Mouse (Mus musculus): ENCODE data around the gene Mthfsl. TPM values are rescaled to one million over a fixed set of nuclear protein-coding genes. Genes with fewer than 3 reads are reported as not detected.
"Not testable (repeated sequence)": the region's sequence is repeated elsewhere in the genome, so short reads cannot be mapped to it uniquely, and the experiment has no call there.

The Mthfsl gene
- polyA plus RNA-seq, 1 experiment, result 49.3 TPM

GRCm38 (mm10) chr9:88718593-88718992 is 1.5 kb downstream of the Mthfsl start:
- WGBS, result 75% methylated on average over 5 of the region's 5 CpGs
- H3K36me3 ChIP-seq (ENCODE audit: control insufficient read depth, insufficient read depth, low read length); DNase-seq; H3K4me3 ChIP-seq (ENCODE audit: insufficient read depth, low read depth, low read length); H3K4me1 ChIP-seq (ENCODE audit: control insufficient read depth, insufficient read depth, low read length); H3K27ac ChIP-seq (ENCODE audit: insufficient read depth, low read depth, low read length); H3K27me3 ChIP-seq (replicated peaks; ENCODE audit: control insufficient read depth, insufficient read depth, low read length): not testable (repeated sequence)

DNA sequence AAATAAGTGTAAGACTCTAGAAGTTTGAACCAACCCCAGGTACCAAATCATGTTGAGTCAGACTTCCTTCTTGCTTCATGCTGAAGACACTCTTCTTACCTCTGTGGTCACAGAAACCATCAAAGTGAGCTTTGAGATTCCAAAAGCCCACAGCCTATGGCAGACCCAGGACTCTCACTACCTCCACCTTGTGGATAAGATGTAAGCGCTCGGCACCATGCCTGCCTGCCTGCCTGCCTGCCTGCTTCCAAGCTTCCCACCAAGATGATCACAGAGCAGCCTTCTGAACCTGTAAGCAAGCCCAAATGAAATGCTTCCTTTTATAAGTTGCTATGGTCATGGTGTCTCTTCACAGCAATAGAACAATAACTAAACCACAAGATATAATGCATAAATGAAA is 2.0 kb downstream of the Mthfsl start:
- H3K36me3 ChIP-seq (ENCODE audit: control insufficient read depth, insufficient read depth, low read length); H3K4me3 ChIP-seq (ENCODE audit: insufficient read depth, low read depth, low read length); H3K27me3 ChIP-seq (replicated peaks; ENCODE audit: control insufficient read depth, insufficient read depth, low read length); H3K27ac ChIP-seq (ENCODE audit: insufficient read depth, low read depth, low read length); H3K4me1 ChIP-seq (ENCODE audit: control insufficient read depth, insufficient read depth, low read length): not testable (repeated sequence)
- DNase-seq, result peak; percentile 57
- TF ChIP-seq CTCF (conservative IDR thresholded peaks at IDR 0.05; ENCODE audit: insufficient read depth, insufficient read length, low read depth, low read length), result 0 out of 2 replicates have a peak, but pooled peaks have one; percentile 1
- WGBS, result 34% methylated on average over 2 of the region's 2 CpGs

GRCm38 (mm10) chr9:88714515-88714914 is 5.6 kb downstream of the Mthfsl start:
- not testable (repeated sequence) for H3K27ac ChIP-seq (ENCODE audit: insufficient read depth, low read depth, low read length); H3K36me3 ChIP-seq (ENCODE audit: control insufficient read depth, insufficient read depth, low read length); H3K4me3 ChIP-seq (ENCODE audit: insufficient read depth, low read depth, low read length); H3K4me1 ChIP-seq (ENCODE audit: control insufficient read depth, insufficient read depth, low read length); H3K27me3 ChIP-seq (replicated peaks; ENCODE audit: control insufficient read depth, insufficient read depth, low read length)
- peak; percentile 76 for DNase-seq
- 44% methylated on average over 5 of the region's 5 CpGs for WGBS

DNA sequence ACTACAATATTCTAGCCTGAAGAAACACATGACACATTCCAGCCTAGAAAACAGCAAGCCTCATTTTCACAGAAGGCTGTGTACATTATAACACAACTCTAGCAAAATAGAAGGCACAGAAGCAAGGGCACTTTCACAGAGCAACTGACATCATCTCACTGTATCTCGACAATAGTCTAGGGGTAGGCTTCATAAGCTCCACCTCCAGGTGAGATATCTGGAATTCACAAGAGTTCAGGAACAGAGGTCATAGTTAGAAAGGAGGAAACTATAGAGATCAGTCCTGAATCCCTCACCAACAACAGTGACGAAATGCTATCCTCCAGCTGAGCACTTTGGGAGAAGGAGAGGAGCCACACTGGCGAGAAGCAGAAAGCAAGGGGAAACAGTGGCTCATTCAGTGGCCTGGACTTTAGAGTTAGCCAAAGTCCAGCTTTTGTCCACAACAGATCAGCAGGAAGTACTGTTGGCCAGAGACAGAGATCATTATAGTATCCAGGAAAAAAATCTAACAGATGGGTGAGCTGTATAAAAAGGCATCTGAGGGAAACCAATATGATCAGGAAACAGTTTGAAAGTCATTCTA is 7.8 kb downstream of the Mthfsl start:
- not testable (repeated sequence) for H3K4me1 ChIP-seq (ENCODE audit: control insufficient read depth, insufficient read depth, low read length); H3K36me3 ChIP-seq (ENCODE audit: control insufficient read depth, insufficient read depth, low read length); H3K27me3 ChIP-seq (replicated peaks; ENCODE audit: control insufficient read depth, insufficient read depth, low read length); H3K4me3 ChIP-seq (ENCODE audit: insufficient read depth, low read depth, low read length)
- peak; percentile 84 for DNase-seq
- H3K27ac ChIP-seq (ENCODE audit: insufficient read depth, low read depth, low read length), result peak overlapping the region; percentile 76
- WGBS, result 57% methylated on average over 3 of the region's 3 CpGs

- H3K4me3 ChIP-seq (ENCODE audit: insufficient read depth, low read depth, low read length); H3K27ac ChIP-seq (ENCODE audit: insufficient read depth, low read depth, low read length); DNase-seq; H3K27me3 ChIP-seq (replicated peaks; ENCODE audit: control insufficient read depth, insufficient read depth, low read length); H3K4me1 ChIP-seq (ENCODE audit: control insufficient read depth, insufficient read depth, low read length); H3K36me3 ChIP-seq (ENCODE audit: control insufficient read depth, insufficient read depth, low read length): not testable (repeated sequence)
- WGBS, result 95% methylated on average over 4 of the region's 5 CpGs
These were observed 9.1 kb downstream of the Mthfsl start for GRCm38 (mm10) chr9:88710910-88711438.

DNA sequence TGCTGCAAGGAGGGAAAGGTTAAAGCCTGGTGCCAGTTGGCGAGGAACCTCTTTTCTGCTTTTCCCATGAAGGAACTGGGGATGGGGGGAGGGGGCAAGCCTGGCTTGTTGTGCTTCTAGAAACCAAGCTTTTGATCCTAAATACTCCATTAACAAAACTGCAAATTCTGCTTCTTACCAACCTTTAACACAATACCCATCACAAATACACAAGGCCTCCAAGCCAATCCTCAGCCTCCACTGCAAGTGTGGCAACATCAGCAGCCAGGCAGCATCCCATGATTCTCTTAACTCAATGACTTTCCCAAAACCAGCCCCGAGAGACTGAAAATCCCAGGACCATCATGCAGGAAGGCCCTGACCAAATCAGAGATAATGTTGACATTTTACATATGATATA is 9.7 kb downstream of the Mthfsl start:
- not testable (repeated sequence) for H3K27ac ChIP-seq (ENCODE audit: insufficient read depth, low read depth, low read length); H3K36me3 ChIP-seq (ENCODE audit: control insufficient read depth, insufficient read depth, low read length); DNase-seq; H3K27me3 ChIP-seq (replicated peaks; ENCODE audit: control insufficient read depth, insufficient read depth, low read length); H3K4me3 ChIP-seq (ENCODE audit: insufficient read depth, low read depth, low read length); H3K4me1 ChIP-seq (ENCODE audit: control insufficient read depth, insufficient read depth, low read length)
- WGBS, result 85% methylated on average over 2 of the region's 2 CpGs

- DNase-seq, result not testable (repeated sequence)
These were observed 10.3 kb downstream of the Mthfsl start for GRCm38 (mm10) chr9:88709794-88710193.

GRCm38 (mm10) chr9:88709304-88709703 is 10.8 kb downstream of the Mthfsl start:
- TF ChIP-seq POLR2A (IDR thresholded peaks at IDR 0.05; ENCODE audit: low read depth, low read length), result no peak
- TF ChIP-seq CTCF (conservative IDR thresholded peaks at IDR 0.05; ENCODE audit: insufficient read depth, insufficient read length, low read depth, low read length), result no peak
- H3K4me1 ChIP-seq (ENCODE audit: control insufficient read depth, insufficient read depth, low read length), result peaks cover 7% of the 10 kb centered on the region; the same call in 1 of the 2 replicates

More at GRCm38 (mm10) chr9:88709794-88710193, 10.3 kb downstream of the Mthfsl start:
- H3K4me1 ChIP-seq (ENCODE audit: control insufficient read depth, insufficient read depth, low read length); H3K4me3 ChIP-seq (ENCODE audit: insufficient read depth, low read depth, low read length); H3K27ac ChIP-seq (ENCODE audit: insufficient read depth, low read depth, low read length); H3K27me3 ChIP-seq (replicated peaks; ENCODE audit: control insufficient read depth, insufficient read depth, low read length); H3K36me3 ChIP-seq (ENCODE audit: control insufficient read depth, insufficient read depth, low read length): not testable (repeated sequence)
- 50% methylated on average over 5 of the region's 5 CpGs for WGBS

More at GRCm38 (mm10) chr9:88709304-88709703, 10.8 kb downstream of the Mthfsl start:
- DNase-seq, result no peak
- Histone ChIP-seq H3K27ac (ENCODE audit: insufficient read depth, low read depth, low read length) (no peak overlapping the region), H3K27me3 (replicated peaks; ENCODE audit: control insufficient read depth, insufficient read depth, low read length) (no peaks in the 10 kb centered on the region), H3K36me3 (ENCODE audit: control insufficient read depth, insufficient read depth, low read length) (no peaks in the 10 kb centered on the region), H3K4me3 (ENCODE audit: insufficient read depth, low read depth, low read length) (no peak overlapping the region)
- 90% methylated on average over 6 of the region's 6 CpGs for WGBS

All from kidney, adult 2 months (tissue).